Mouse (Mus musculus) liver, postnatal 0 days (tissue): ENCODE results near the gene Lrguk.

Source experiments
- CTCF ChIP-seq: sonication (generic); IDR thresholded peaks from 2 replicates; pipeline ENCODE4 v1.5.1; 2016; ENCODE audit warnings: antibody characterized with exemption, low read depth
- EP300 ChIP-seq: IDR thresholded peaks from 2 replicates; pipeline ENCODE4 v1.6.1; 2016; ENCODE audit warnings: antibody characterized with exemption, low read depth, mild to moderate bottlenecking

DNA sequence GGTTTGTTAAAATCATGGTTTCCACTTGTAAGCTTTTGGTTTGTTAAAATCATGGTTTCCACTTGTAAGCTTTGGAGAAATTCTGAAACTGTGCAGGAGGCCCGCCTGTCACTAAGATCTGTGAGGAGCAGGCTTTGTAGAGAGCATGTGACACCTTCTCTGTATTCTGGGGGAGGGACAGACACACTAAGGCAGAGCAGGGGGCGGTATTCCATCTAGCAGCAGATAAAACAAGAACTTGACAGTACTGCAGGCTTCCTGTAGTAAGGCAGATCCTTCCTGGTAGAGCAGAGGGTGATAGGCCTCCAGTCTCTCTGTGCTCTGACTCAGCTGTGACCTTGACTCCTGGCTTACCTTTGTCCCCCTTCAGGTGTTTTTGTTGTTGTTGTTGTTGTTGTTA lies 100.0 kb downstream of the Lrguk start:
- no peak for TF ChIP-seq CTCF
- TF ChIP-seq EP300: no peak
